Mouse (Mus musculus) limb, embryonic 11.5 days (tissue): ENCODE data around the gene Nat14. TPM values are rescaled to one million over a fixed set of nuclear protein-coding genes. Genes with fewer than 3 reads are reported as not detected.

ENCODE experiments used
- ATAC-seq: fragments of 200-750 bp; cut with Nextera tagmentation; 2 replicates; pipeline ENCODE4 v1.8.0; 2017; ENCODE audit warnings: low read depth; ENCODE audit not compliant: insufficient number of reproducible peaks, low FRiP score, low TSS enrichment
- DNase-seq: peaks from one replicate; pipeline ENCODE4 v3.0.0-alpha.2; 2015; ENCODE audit warnings: low spot score
- H3K27ac ChIP-seq: fragments of 300-500 bp; sonication (generic); replicated peaks from 2 replicates; pipeline ENCODE4 v1.5.1; 2014; ENCODE audit warnings: low read depth, mild to moderate bottlenecking, low read length
- H3K27me3 ChIP-seq: fragments of 300-500 bp; sonication (generic); 2 replicates; pipeline ENCODE4 v1.6.1; 2014; ENCODE audit warnings: mild to moderate bottlenecking, low read length, mixed read lengths; ENCODE audit not compliant: control insufficient read depth, insufficient read depth
- H3K36me3 ChIP-seq: fragments of 300-500 bp; sonication (generic); 2 replicates; pipeline ENCODE4 v1.6.1; 2014; ENCODE audit warnings: mild to moderate bottlenecking, low read length, moderate library complexity, mixed read lengths; ENCODE audit not compliant: control insufficient read depth, insufficient read depth
- H3K4me1 ChIP-seq: fragments of 300-500 bp; sonication (generic); 2 replicates; pipeline ENCODE4 v1.6.1; 2014; ENCODE audit warnings: low read length, mixed read lengths; ENCODE audit not compliant: control insufficient read depth, insufficient read depth
- H3K4me2 ChIP-seq: fragments of 300-500 bp; sonication (generic); 2 replicates; pipeline ENCODE4 v1.6.1; 2014; ENCODE audit warnings: low read depth, mild to moderate bottlenecking, moderate library complexity; ENCODE audit not compliant: severe bottlenecking
- H3K4me3 ChIP-seq: fragments of 300-500 bp; sonication (generic); 2 replicates; pipeline ENCODE4 v1.5.1; 2014; ENCODE audit warnings: low read depth, low read length
- H3K9ac ChIP-seq: fragments of 300-500 bp; sonication (generic); 2 replicates; pipeline ENCODE4 v1.6.1; 2014; ENCODE audit warnings: mild to moderate bottlenecking, low read length
- H3K9me3 ChIP-seq: fragments of 300-500 bp; sonication (generic); 2 replicates; pipeline ENCODE4 v1.6.1; 2016; ENCODE audit warnings: low read length; ENCODE audit not compliant: control insufficient read depth
- WGBS: fragments of 180-500 bp; shearing (Covaris S2); extraction: QIAGEN DNeasy Blood & Tissue Kit; methylation state at CpG from one replicate; pipeline ENCODE4 v1.1.7; 2014; 5-methylcytosine and 5-hydroxymethylcytosine counted together
- polyA plus RNA-seq: library from polyadenylated mRNA; unstranded; fragments of >200 nt; fragmentation: Nextera tagmentation; extraction: Ambion mirVana; gene quantifications from 2 replicates; pipeline ENCODE4 v1.2.1, GENCODE M21; 2014

The Nat14 gene
- polyA plus RNA-seq, 1 experiment from 2014 or later = 2.9 TPM

GRCm38 (mm10) chr7:4943223-4943815 lies 21.5 kb downstream of the Nat14 start:
- 19% methylated on average over 15 of the region's 15 CpGs for WGBS
- Histone ChIP-seq H3K36me3 (no peaks in the 10 kb centered on the region), H3K4me3 (0 out of 2 replicates have a peak overlapping the region, but pooled peaks have one; percentile 5), H3K9ac (peak overlapping the region; percentile 18; the same call in 1 of the 2 replicates), H3K4me1 (no peaks in the 10 kb centered on the region), H3K27ac (no peak overlapping the region), H3K27me3 (no peaks in the 10 kb centered on the region), H3K4me2 (peak overlapping the region; percentile 31; the same call in 1 of the 2 replicates), H3K9me3 (no peaks in the 10 kb centered on the region)
- DNase-seq (peak; percentile 96), ATAC-seq (peak; percentile 77)

GRCm38 (mm10) chr7:4947855-4948254 lies 26.0 kb downstream of the Nat14 start:
- Histone ChIP-seq H3K4me2 (no peak overlapping the region), H3K36me3 (no peaks in the 10 kb centered on the region), H3K27me3 (no peaks in the 10 kb centered on the region), H3K9me3 (no peaks in the 10 kb centered on the region), H3K27ac (no peak overlapping the region), H3K4me3 (no peak overlapping the region), H3K4me1 (no peaks in the 10 kb centered on the region), H3K9ac (no peak overlapping the region)
- DNase-seq (no peak), ATAC-seq (no peak)
- WGBS = 24% methylated on average over 2 of the region's 2 CpGs

GRCm38 (mm10) chr7:4948386-4948785 lies 26.6 kb downstream of the Nat14 start:
- Histone ChIP-seq H3K4me1 (no peaks in the 10 kb centered on the region), H3K9ac (no peak overlapping the region), H3K4me3 (no peak overlapping the region), H3K36me3 (no peaks in the 10 kb centered on the region), H3K27ac (no peak overlapping the region), H3K4me2 (no peak overlapping the region), H3K9me3 (no peaks in the 10 kb centered on the region), H3K27me3 (no peaks in the 10 kb centered on the region)
- DNase-seq (no peak), ATAC-seq (no peak)
- 59% methylated on average over 6 of the region's 6 CpGs for WGBS

- WGBS = 88% methylated on average over 19 of the region's 19 CpGs
- Histone ChIP-seq H3K4me2 (0 out of 2 replicates have a peak overlapping the region, but pooled peaks have one; percentile 2), H3K9ac (no peak overlapping the region), H3K4me3 (no peak overlapping the region), H3K4me1 (no peaks in the 10 kb centered on the region), H3K9me3 (no peaks in the 10 kb centered on the region), H3K27ac (no peak overlapping the region), H3K27me3 (no peaks in the 10 kb centered on the region), H3K36me3 (no peaks in the 10 kb centered on the region)
- ATAC-seq (no peak), DNase-seq (no peak)
Observed at GRCm38 (mm10) chr7:4950561-4951342, 28.9 kb downstream of the Nat14 start.

- 19% methylated on average over 10 of the region's 10 CpGs for WGBS
- ATAC-seq (no peak), DNase-seq (no peak)
- no peaks in the 10 kb centered on the region for H3K36me3 ChIP-seq
- H3K4me3 ChIP-seq = no peak overlapping the region
- no peaks in the 10 kb centered on the region; the same call in 1 of the 2 replicates for H3K9me3 ChIP-seq
- no peaks in the 10 kb centered on the region for H3K27me3 ChIP-seq
- no peak overlapping the region for H3K9ac ChIP-seq
- no peak overlapping the region for H3K4me2 ChIP-seq
- no peak overlapping the region for H3K27ac ChIP-seq
- H3K4me1 ChIP-seq = no peaks in the 10 kb centered on the region
Observed at GRCm38 (mm10) chr7:4953815-4954445, 32.1 kb downstream of the Nat14 start.

- no peak overlapping the region for H3K4me2 ChIP-seq
- DNase-seq = no peak
- H3K4me1 ChIP-seq = no peaks in the 10 kb centered on the region
- no peak overlapping the region for H3K9ac ChIP-seq
- 83% methylated on average over 10 of the region's 10 CpGs for WGBS
- H3K36me3 ChIP-seq = no peaks in the 10 kb centered on the region
- no peaks in the 10 kb centered on the region for H3K27me3 ChIP-seq
- H3K4me3 ChIP-seq = no peak overlapping the region
- ATAC-seq = no peak
- H3K27ac ChIP-seq = no peak overlapping the region
- H3K9me3 ChIP-seq = no peaks in the 10 kb centered on the region; the same call in 1 of the 2 replicates
Observed at GRCm38 (mm10) chr7:4957361-4957760, 35.5 kb downstream of the Nat14 start.

GRCm38 (mm10) chr7:4963527-4963926 lies 41.7 kb downstream of the Nat14 start:
- ATAC-seq = no peak
- WGBS = 77% methylated on average over 5 of the region's 5 CpGs

GRCm38 (mm10) chr7:4964272-4964671 lies 42.4 kb downstream of the Nat14 start, which contains the start of gene Sbk2:
TSS of gene Sbk2 (minus strand) at chr7:4964406.
- Histone ChIP-seq H3K36me3 (no peaks in the 10 kb centered on the region), H3K4me3 (no peak within 1 kb of the TSS), H3K27me3 (no peaks in the 10 kb centered on the region), H3K9me3 (no peaks in the 10 kb centered on the region), H3K27ac (no peak within 1 kb of the TSS), H3K9ac (no peak within 1 kb of the TSS), H3K4me1 (no peaks in the 10 kb centered on the region), H3K4me2 (no peak within 1 kb of the TSS)
- ATAC-seq (peak; percentile 82), DNase-seq (peak; percentile 70)
- 6% methylated on average over 10 of the region's 10 CpGs for WGBS

More at GRCm38 (mm10) chr7:4963527-4963926, 41.7 kb downstream of the Nat14 start:
- Histone ChIP-seq H3K4me1 (no peaks in the 10 kb centered on the region), H3K4me3 (no peak overlapping the region), H3K36me3 (no peaks in the 10 kb centered on the region), H3K27me3 (no peaks in the 10 kb centered on the region), H3K4me2 (no peak overlapping the region), H3K27ac (no peak overlapping the region), H3K9me3 (no peaks in the 10 kb centered on the region), H3K9ac (no peak overlapping the region)
- DNase-seq = no peak
